Mouse (Mus musculus): ENCODE results near the gene Kcng4.

DNA sequence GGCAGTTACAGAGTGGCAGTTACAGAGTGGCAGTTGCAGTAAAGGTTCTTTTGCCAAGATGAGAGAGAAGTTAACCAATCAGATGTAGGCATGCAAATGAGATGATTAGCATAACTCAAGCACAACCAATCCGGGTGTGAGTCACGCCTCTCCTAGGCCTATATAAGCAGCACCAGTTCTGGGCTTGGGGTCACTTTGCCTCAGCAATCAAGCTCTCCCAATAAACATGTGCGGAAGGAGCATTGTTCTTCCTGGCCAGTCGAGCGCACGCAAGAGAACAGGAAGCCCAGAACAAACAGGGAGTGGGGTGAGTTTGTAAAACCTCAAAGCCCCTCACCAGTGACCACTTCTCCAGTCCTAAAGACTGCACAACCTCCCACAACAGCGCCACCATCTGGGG is 11.4 kb upstream of the Kcng4 start:
- TF ChIP-seq CTCF (IDR thresholded peaks at IDR 0.05; ENCODE audit: low read depth) (no peak), EP300 (IDR thresholded peaks at IDR 0.05; ENCODE audit: low read depth) (no peak)
